Mouse (Mus musculus): ENCODE data around the gene Tenm2. TPM values are rescaled to one million over a fixed set of nuclear protein-coding genes. Genes with fewer than 3 reads are reported as not detected.

Gene Tenm2
- polyA plus RNA-seq, 1 experiment = 0.61 TPM

DNA sequence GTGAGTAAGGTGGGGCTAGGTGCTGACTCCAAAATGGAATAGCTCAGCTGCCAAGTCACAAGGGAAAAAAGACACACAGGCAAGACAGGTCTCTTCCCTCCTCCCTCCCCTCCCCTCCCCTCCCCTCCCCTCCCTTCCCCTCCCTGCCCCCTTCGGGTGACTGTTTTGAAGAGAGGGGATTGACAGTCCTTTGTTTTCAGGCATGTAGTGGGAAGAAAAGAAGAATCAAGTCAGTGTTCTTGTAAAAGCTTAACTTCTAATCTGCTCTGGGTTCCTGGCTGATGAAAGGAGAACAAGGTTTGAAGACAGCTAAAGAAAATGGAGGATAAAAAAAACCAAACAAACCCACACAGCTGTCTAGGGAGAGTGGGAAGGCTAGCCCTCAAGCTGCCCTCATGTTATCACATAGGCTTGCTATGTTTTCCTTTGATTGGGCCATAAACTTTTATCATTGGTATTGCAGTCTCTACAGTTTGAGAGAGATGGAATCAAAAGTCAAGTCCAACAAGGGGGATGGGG lies 1176.4 kb downstream of the Tenm2 start:
- no peak for DNase-seq

DNA sequence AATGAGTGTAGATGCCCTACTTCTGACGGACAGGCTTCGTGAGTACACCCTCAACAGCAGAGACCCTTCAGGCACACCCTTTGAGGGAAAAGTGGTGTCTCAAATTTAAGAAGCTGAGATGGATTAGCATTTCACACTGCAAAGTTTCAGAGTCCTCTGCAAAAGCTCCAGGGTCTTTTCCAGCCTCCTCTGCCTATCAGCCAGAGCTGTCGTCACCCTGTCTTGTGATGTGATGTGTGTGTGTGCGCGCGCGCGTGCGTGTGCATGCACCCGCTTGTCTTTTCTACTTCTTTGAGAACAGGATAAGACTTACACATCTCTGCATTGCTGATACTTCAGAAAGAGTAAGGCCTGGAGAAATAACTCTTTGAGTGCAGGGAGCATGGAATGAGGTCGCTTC lies 1179.2 kb downstream of the Tenm2 start:
- Histone ChIP-seq H3K4me3 (ENCODE audit: insufficient read depth, low read depth, low read length) (no peak overlapping the region), H3K27me3 (replicated peaks; ENCODE audit: control insufficient read depth, insufficient read depth, low read length) (no peaks in the 10 kb centered on the region), H3K36me3 (ENCODE audit: control insufficient read depth, insufficient read depth, low read length) (no peaks in the 10 kb centered on the region), H3K4me1 (ENCODE audit: control insufficient read depth, insufficient read depth, low read length) (no peaks in the 10 kb centered on the region), H3K27ac (ENCODE audit: insufficient read depth, low read depth, low read length) (no peak overlapping the region)
- TF ChIP-seq POLR2A (IDR thresholded peaks at IDR 0.05; ENCODE audit: low read depth, low read length) = no peak
- TF ChIP-seq CTCF (conservative IDR thresholded peaks at IDR 0.05; ENCODE audit: insufficient read depth, insufficient read length, low read depth, low read length) = no peak
- WGBS = 92% methylated on average over 11 of the region's 11 CpGs
- DNase-seq = no peak

More for the DNA sequence above, 1176.4 kb downstream of the Tenm2 start:
- Histone ChIP-seq H3K4me3 (ENCODE audit: insufficient read depth, low read depth, low read length) (no peak overlapping the region), H3K27ac (ENCODE audit: insufficient read depth, low read depth, low read length) (no peak overlapping the region), H3K27me3 (replicated peaks; ENCODE audit: control insufficient read depth, insufficient read depth, low read length) (no peaks in the 10 kb centered on the region), H3K4me1 (ENCODE audit: control insufficient read depth, insufficient read depth, low read length) (no peaks in the 10 kb centered on the region), H3K36me3 (ENCODE audit: control insufficient read depth, insufficient read depth, low read length) (no peaks in the 10 kb centered on the region)
- TF ChIP-seq CTCF (conservative IDR thresholded peaks at IDR 0.05; ENCODE audit: insufficient read depth, insufficient read length, low read depth, low read length) (no peak), POLR2A (IDR thresholded peaks at IDR 0.05; ENCODE audit: low read depth, low read length) (no peak)
- 20% methylated on average over 1 of the region's 1 CpGs for WGBS

GRCm38 (mm10) chr11:36054323-36054722 lies 1181.4 kb downstream of the Tenm2 start:
- no peak overlapping the region for H3K27ac ChIP-seq (ENCODE audit: insufficient read depth, low read depth, low read length)
- WGBS = 75% methylated on average over 7 of the region's 7 CpGs
- H3K4me3 ChIP-seq (ENCODE audit: insufficient read depth, low read depth, low read length) = no peak overlapping the region
- H3K4me1 ChIP-seq (ENCODE audit: control insufficient read depth, insufficient read depth, low read length) = no peaks in the 10 kb centered on the region
- no peaks in the 10 kb centered on the region for H3K36me3 ChIP-seq (ENCODE audit: control insufficient read depth, insufficient read depth, low read length)
- no peak for DNase-seq
- no peaks in the 10 kb centered on the region for H3K27me3 ChIP-seq (replicated peaks; ENCODE audit: control insufficient read depth, insufficient read depth, low read length)
- TF ChIP-seq CTCF (conservative IDR thresholded peaks at IDR 0.05; ENCODE audit: insufficient read depth, insufficient read length, low read depth, low read length) = no peak
- TF ChIP-seq POLR2A (IDR thresholded peaks at IDR 0.05; ENCODE audit: low read depth, low read length) = no peak

GRCm38 (mm10) chr11:36053457-36053856 lies 1182.3 kb downstream of the Tenm2 start:
- DNase-seq = no peak
- Histone ChIP-seq H3K4me1 (ENCODE audit: control insufficient read depth, insufficient read depth, low read length) (no peaks in the 10 kb centered on the region), H3K36me3 (ENCODE audit: control insufficient read depth, insufficient read depth, low read length) (no peaks in the 10 kb centered on the region), H3K4me3 (ENCODE audit: insufficient read depth, low read depth, low read length) (no peak overlapping the region), H3K27ac (ENCODE audit: insufficient read depth, low read depth, low read length) (no peak overlapping the region), H3K27me3 (replicated peaks; ENCODE audit: control insufficient read depth, insufficient read depth, low read length) (no peaks in the 10 kb centered on the region)
- TF ChIP-seq CTCF (conservative IDR thresholded peaks at IDR 0.05; ENCODE audit: insufficient read depth, insufficient read length, low read depth, low read length) = no peak
- no peak for TF ChIP-seq POLR2A (IDR thresholded peaks at IDR 0.05; ENCODE audit: low read depth, low read length)
- 59% methylated on average over 4 of the region's 4 CpGs for WGBS

GRCm38 (mm10) chr11:36052598-36052997 lies 1183.2 kb downstream of the Tenm2 start:
- no peak for DNase-seq
- TF ChIP-seq CTCF (conservative IDR thresholded peaks at IDR 0.05; ENCODE audit: insufficient read depth, insufficient read length, low read depth, low read length) = no peak
- no peak for TF ChIP-seq POLR2A (IDR thresholded peaks at IDR 0.05; ENCODE audit: low read depth, low read length)
- no peak overlapping the region for H3K27ac ChIP-seq (ENCODE audit: insufficient read depth, low read depth, low read length)
- WGBS = 82% methylated on average over 2 of the region's 2 CpGs
- no peaks in the 10 kb centered on the region for H3K36me3 ChIP-seq (ENCODE audit: control insufficient read depth, insufficient read depth, low read length)
- H3K27me3 ChIP-seq (replicated peaks; ENCODE audit: control insufficient read depth, insufficient read depth, low read length) = no peaks in the 10 kb centered on the region
- H3K4me3 ChIP-seq (ENCODE audit: insufficient read depth, low read depth, low read length) = no peak overlapping the region
- H3K4me1 ChIP-seq (ENCODE audit: control insufficient read depth, insufficient read depth, low read length) = no peaks in the 10 kb centered on the region

DNA sequence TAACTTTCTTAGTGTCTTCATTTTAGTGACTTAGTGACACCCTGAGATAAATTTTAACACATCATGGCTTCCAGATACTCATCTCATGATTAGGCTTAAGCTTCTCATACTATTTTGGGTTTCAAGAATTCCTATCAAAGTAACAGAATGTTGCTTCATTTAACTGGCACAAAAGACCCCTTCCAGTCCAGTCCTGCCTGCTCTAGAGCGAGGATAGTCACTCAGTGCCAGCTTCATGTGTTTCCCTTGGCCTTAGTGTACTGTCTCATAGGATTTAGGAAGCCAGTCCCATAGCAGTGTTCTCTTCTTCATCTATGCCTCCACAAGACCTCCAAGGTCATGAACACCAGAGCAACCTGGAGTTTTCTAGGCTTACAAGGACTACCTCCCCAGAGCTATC lies 1183.7 kb downstream of the Tenm2 start:
- H3K27me3 ChIP-seq (replicated peaks; ENCODE audit: control insufficient read depth, insufficient read depth, low read length) = no peaks in the 10 kb centered on the region
- H3K27ac ChIP-seq (ENCODE audit: insufficient read depth, low read depth, low read length) = no peak overlapping the region
- no peak overlapping the region for H3K4me3 ChIP-seq (ENCODE audit: insufficient read depth, low read depth, low read length)
- 89% methylated on average over 1 of the region's 1 CpGs for WGBS
- no peak for DNase-seq
- no peak for TF ChIP-seq CTCF (conservative IDR thresholded peaks at IDR 0.05; ENCODE audit: insufficient read depth, insufficient read length, low read depth, low read length)
- no peaks in the 10 kb centered on the region for H3K36me3 ChIP-seq (ENCODE audit: control insufficient read depth, insufficient read depth, low read length)
- H3K4me1 ChIP-seq (ENCODE audit: control insufficient read depth, insufficient read depth, low read length) = no peaks in the 10 kb centered on the region

GRCm38 (mm10) chr11:36049547-36049946 lies 1186.2 kb downstream of the Tenm2 start:
- WGBS = 39% methylated on average over 5 of the region's 5 CpGs
- Histone ChIP-seq H3K27me3 (replicated peaks; ENCODE audit: control insufficient read depth, insufficient read depth, low read length) (no peaks in the 10 kb centered on the region), H3K4me3 (ENCODE audit: insufficient read depth, low read depth, low read length) (no peak overlapping the region), H3K4me1 (ENCODE audit: control insufficient read depth, insufficient read depth, low read length) (no peaks in the 10 kb centered on the region), H3K36me3 (ENCODE audit: control insufficient read depth, insufficient read depth, low read length) (no peaks in the 10 kb centered on the region), H3K27ac (ENCODE audit: insufficient read depth, low read depth, low read length) (no peak overlapping the region)
- TF ChIP-seq CTCF (conservative IDR thresholded peaks at IDR 0.05; ENCODE audit: insufficient read depth, insufficient read length, low read depth, low read length) = no peak
- no peak for TF ChIP-seq POLR2A (IDR thresholded peaks at IDR 0.05; ENCODE audit: low read depth, low read length)
- no peak for DNase-seq

Measured in kidney, adult 2 months (tissue).